Mouse (Mus musculus): ENCODE measurements around the gene Nup160.

DNA sequence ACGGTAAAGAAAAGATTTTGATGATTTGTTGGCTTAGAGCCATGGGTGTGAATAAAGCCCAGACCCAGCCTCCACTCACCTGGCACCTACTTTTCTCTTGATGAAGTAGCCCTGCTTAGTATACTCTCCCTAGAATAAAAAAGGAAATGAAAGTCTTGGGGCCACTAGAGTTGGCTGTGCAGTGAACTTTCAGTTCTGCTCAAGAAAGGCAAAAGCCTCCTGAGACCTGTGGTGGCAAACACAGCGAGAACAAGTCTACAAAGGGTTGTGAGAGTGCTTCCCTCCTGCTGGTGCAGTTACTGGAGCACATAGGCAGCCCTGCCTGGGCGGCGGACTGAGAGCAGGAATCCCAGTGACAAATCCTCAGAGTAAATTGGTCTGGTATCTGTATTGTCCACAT lies 27.1 kb upstream of the Nup160 start:
- no peak for TF ChIP-seq CTCF (IDR thresholded peaks at IDR 0.05)
- TF ChIP-seq EP300 (IDR thresholded peaks at IDR 0.05), result no peak
